Mouse (Mus musculus): ENCODE measurements around the gene RPS10-NUDT3. TPM values are rescaled to one million over a fixed set of nuclear protein-coding genes. Genes with fewer than 3 reads are reported as not detected.

Gene RPS10-NUDT3
- total RNA-seq, 2 experiments from 2014 or later = not detected

GRCm38 (mm10) chr17:27611994-27612393, 23.0 kb downstream of the RPS10-NUDT3 start:
- no peak for DNase-seq (ENCODE audit: low spot score in 2 of 2)

- DNase-seq (ENCODE audit: low spot score in 2 of 2) = no peak
Observed at GRCm38 (mm10) chr17:27611519-27611884, 23.5 kb downstream of the RPS10-NUDT3 start.

- DNase-seq (ENCODE audit: low spot score in 2 of 2) = peak; percentile 54 to 82
Observed at GRCm38 (mm10) chr17:27610679-27611518, 24.1 kb downstream of the RPS10-NUDT3 start.

GRCm38 (mm10) chr17:27609576-27609975, 25.4 kb downstream of the RPS10-NUDT3 start:
- DNase-seq (ENCODE audit: low spot score in 2 of 2) = no peak

- no peak for DNase-seq (ENCODE audit: low spot score in 2 of 2)
Observed at GRCm38 (mm10) chr17:27603522-27604234, 31.3 kb downstream of the RPS10-NUDT3 start.

GRCm38 (mm10) chr17:27603036-27603435, 32.0 kb downstream of the RPS10-NUDT3 start:
- no peak for DNase-seq (ENCODE audit: low spot score in 2 of 2)

GRCm38 (mm10) chr17:27600869-27601268, 34.2 kb downstream of the RPS10-NUDT3 start:
- DNase-seq (ENCODE audit: low spot score in 2 of 2) = no peak

- no peak for DNase-seq (ENCODE audit: low spot score in 2 of 2)
Observed at GRCm38 (mm10) chr17:27600286-27600685, 34.7 kb downstream of the RPS10-NUDT3 start.

- DNase-seq (ENCODE audit: low spot score in 2 of 2) = no peak
Observed at GRCm38 (mm10) chr17:27596376-27597190, 38.4 kb downstream of the RPS10-NUDT3 start.

- DNase-seq (ENCODE audit: low spot score in 2 of 2) = no peak
Observed at GRCm38 (mm10) chr17:27595659-27596375, 39.2 kb downstream of the RPS10-NUDT3 start.

GRCm38 (mm10) chr17:27592565-27592910, 42.5 kb downstream of the RPS10-NUDT3 start:
- no peak for DNase-seq (ENCODE audit: low spot score in 2 of 2)

GRCm38 (mm10) chr17:27591826-27592564, 43.0 kb downstream of the RPS10-NUDT3 start:
- no peak for DNase-seq (ENCODE audit: low spot score in 2 of 2)

GRCm38 (mm10) chr17:27588231-27588630, 46.8 kb downstream of the RPS10-NUDT3 start:
- no peak for DNase-seq (ENCODE audit: low spot score in 2 of 2)

GRCm38 (mm10) chr17:27587252-27587651, 47.8 kb downstream of the RPS10-NUDT3 start:
- no peak for DNase-seq (ENCODE audit: low spot score in 2 of 2)

- DNase-seq (ENCODE audit: low spot score in 2 of 2) = no peak
Observed at GRCm38 (mm10) chr17:27586661-27587060, 48.4 kb downstream of the RPS10-NUDT3 start.

GRCm38 (mm10) chr17:27583185-27583894, 51.7 kb downstream of the RPS10-NUDT3 start:
- DNase-seq (ENCODE audit: low spot score in 2 of 2) = no peak

GRCm38 (mm10) chr17:27580392-27581068, 54.5 kb downstream of the RPS10-NUDT3 start:
- no peak for DNase-seq (ENCODE audit: low spot score in 2 of 2)

- DNase-seq (ENCODE audit: low spot score in 2 of 2) = no peak
Observed at GRCm38 (mm10) chr17:27579816-27580215, 55.2 kb downstream of the RPS10-NUDT3 start.

- DNase-seq (ENCODE audit: low spot score in 2 of 2) = peak in 1 of 2 experiments; percentile 72
Observed at GRCm38 (mm10) chr17:27578487-27578886, 56.5 kb downstream of the RPS10-NUDT3 start.

Data from layer of hippocampus, postnatal 14 days (tissue).